Mouse (Mus musculus): Measurements from ENCODE around the gene Man2b1.
"Not testable (repeated sequence)": the region's sequence is repeated elsewhere in the genome, so short reads cannot be mapped to it uniquely, and the experiment has no call there.

Gene Man2b1

GRCm38 (mm10) chr8:85074167-85074566 is 8.9 kb upstream of the Man2b1 start:
- DNase-seq (ENCODE audit: low spot score): no peak

GRCm38 (mm10) chr8:85074617-85075016 is 8.5 kb upstream of the Man2b1 start:
- no peak for DNase-seq (ENCODE audit: low spot score)

- no peak for DNase-seq (ENCODE audit: low spot score)
Observed at GRCm38 (mm10) chr8:85076001-85076400, 7.1 kb upstream of the Man2b1 start.

- peak; percentile 62 for DNase-seq (ENCODE audit: low spot score)
Observed at GRCm38 (mm10) chr8:85076993-85077392, 6.1 kb upstream of the Man2b1 start.

- no peak for DNase-seq (ENCODE audit: low spot score)
Observed at GRCm38 (mm10) chr8:85080214-85080531, 2.9 kb upstream of the Man2b1 start.

GRCm38 (mm10) chr8:85080532-85081215 is 2.4 kb upstream of the Man2b1 start, which contains the start of gene Wdr83os:
Gene Wdr83os, plus strand, starts transcription at chr8:85080740.
- peak; percentile 63 for DNase-seq (ENCODE audit: low spot score)

GRCm38 (mm10) chr8:85081216-85081555 is 1.9 kb upstream of the Man2b1 start, which contains the start of gene Wdr83:
Gene Wdr83, minus strand, starts transcription at chr8:85081306.
- no peak for DNase-seq (ENCODE audit: low spot score)

- not testable (repeated sequence) for DNase-seq (ENCODE audit: low spot score)
Observed at GRCm38 (mm10) chr8:85082169-85082568, 901 bp upstream of the Man2b1 start.

GRCm38 (mm10) chr8:85084633-85085032 is 1.6 kb downstream of the Man2b1 start:
- no peak for DNase-seq (ENCODE audit: low spot score)

GRCm38 (mm10) chr8:85086238-85086637 is 3.2 kb downstream of the Man2b1 start:
- DNase-seq (ENCODE audit: low spot score): no peak

GRCm38 (mm10) chr8:85088771-85089170 is 5.7 kb downstream of the Man2b1 start:
- DNase-seq (ENCODE audit: low spot score): no peak

GRCm38 (mm10) chr8:85090856-85091255 is 7.8 kb downstream of the Man2b1 start:
- no peak for DNase-seq (ENCODE audit: low spot score)

GRCm38 (mm10) chr8:85091526-85092090 is 8.5 kb downstream of the Man2b1 start:
- DNase-seq (ENCODE audit: low spot score): no peak

- no peak for DNase-seq (ENCODE audit: low spot score)
Observed at GRCm38 (mm10) chr8:85095051-85095450, 12.0 kb downstream of the Man2b1 start.

- no peak for DNase-seq (ENCODE audit: low spot score)
Observed at GRCm38 (mm10) chr8:85095566-85095965, 12.5 kb downstream of the Man2b1 start.

GRCm38 (mm10) chr8:85096196-85096595 is 13.1 kb downstream of the Man2b1 start:
- no peak for DNase-seq (ENCODE audit: low spot score)

GRCm38 (mm10) chr8:85096850-85097249 is 13.8 kb downstream of the Man2b1 start:
- DNase-seq (ENCODE audit: low spot score): no peak

- DNase-seq (ENCODE audit: low spot score): no peak
Observed at GRCm38 (mm10) chr8:85100076-85100665, 17.1 kb downstream of the Man2b1 start.

- DNase-seq (ENCODE audit: low spot score): no peak
Observed at GRCm38 (mm10) chr8:85113241-85113640, 30.2 kb downstream of the Man2b1 start.

- no peak for DNase-seq (ENCODE audit: low spot score)
Observed at GRCm38 (mm10) chr8:85115501-85115900, 32.4 kb downstream of the Man2b1 start.

- no peak for DNase-seq (ENCODE audit: low spot score)
Observed at GRCm38 (mm10) chr8:85116984-85117383, 33.9 kb downstream of the Man2b1 start.

- DNase-seq (ENCODE audit: low spot score): no peak
Observed at GRCm38 (mm10) chr8:85119052-85119981, 36.2 kb downstream of the Man2b1 start.

GRCm38 (mm10) chr8:85120251-85120650 is 37.2 kb downstream of the Man2b1 start:
- DNase-seq (ENCODE audit: low spot score): not testable (repeated sequence)
